Mouse (Mus musculus) kidney, adult 9 months (tissue): ENCODE measurements at regions not wholly inside any gene's neighbourhood (a gene's known extent, or its start where the extent isn't known, plus 50 kb on each side); places are given as distances from the start of the nearest gene placed in this dataset.

Experiments used
- DNase-seq: peaks from one replicate; pipeline ENCODE4 v3.0.0; 2022

DNA sequence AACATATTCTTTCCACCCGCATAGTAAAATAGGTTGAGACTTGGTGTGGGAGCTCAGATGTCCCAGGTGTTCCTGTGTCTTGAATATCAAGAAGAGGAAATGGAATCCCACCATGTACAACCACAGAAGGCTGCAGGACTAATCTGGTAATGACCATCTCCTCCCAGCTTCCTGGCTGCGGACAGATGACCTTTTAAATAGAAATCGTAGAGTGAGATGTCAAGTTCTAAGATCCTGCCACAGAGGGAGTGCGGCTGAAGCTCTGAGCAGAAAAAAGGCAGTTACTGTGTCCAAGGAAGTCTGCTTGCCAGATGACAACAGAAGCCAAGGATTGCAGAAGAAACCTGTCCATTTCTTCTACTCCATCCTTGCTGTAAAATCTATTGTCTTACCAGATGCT, 629.0 kb upstream of the Tmem132c start:
- DNase-seq, result no peak

DNA sequence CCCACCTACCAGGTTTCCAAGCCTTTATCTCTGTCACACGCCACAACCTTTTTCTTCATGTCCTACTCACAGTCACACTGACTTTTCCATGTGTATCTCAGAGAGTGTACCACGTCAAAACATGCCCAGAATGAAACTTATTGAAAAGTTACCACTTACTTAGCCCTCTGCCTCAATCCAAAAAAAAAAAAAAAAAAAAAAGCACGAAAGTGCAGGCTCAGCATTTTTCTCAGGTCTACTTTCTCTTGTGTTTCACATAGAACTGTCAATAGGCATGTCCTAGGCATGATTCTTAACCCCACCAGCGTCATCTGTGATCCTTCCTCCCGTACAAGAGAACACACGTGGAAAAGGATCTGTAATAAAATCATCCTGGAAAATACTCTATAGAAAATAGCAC, 619.1 kb upstream of the Tmem132c start:
- DNase-seq, result no peak

DNA sequence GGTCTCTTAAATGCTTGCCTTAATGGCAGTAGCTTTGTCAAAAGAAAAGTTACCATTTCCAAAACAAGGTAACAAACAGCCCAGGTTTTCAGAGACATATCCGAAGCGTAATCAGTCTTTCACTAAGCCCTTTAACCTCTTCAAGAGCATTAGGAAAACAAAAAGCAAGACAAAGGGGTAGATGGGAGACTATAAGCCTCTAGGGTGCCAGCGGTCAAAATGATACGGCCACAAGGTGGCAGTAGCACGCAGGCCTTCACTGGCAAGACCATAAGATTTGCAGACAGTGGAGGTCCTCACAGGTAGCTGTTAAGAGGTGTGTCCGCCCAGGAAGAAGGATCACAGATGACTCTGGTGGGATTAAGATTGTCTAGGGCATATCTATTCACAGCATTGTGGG, 618.4 kb upstream of the Tmem132c start:
- peak; percentile 27 for DNase-seq

DNA sequence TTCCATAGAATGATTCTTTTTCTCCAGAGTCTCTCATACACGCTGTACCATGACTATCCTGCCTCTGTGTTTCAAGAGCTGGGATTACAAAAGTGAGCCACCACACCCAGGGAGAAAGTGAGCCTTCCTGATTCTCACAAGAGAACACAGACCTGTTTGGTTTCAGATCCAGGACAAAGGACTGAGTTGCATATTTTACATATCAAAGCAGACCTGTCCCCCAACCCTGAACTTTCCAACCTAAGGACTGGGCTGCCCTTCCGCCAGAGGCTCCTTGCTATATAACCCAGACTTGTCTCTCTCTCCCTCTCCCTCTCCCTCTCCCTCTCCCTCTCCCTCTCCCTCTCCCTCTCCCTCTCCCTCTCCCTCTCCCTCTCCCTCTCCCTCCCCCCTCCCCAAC, 611.8 kb upstream of the Tmem132c start:
- DNase-seq, result no peak

DNA sequence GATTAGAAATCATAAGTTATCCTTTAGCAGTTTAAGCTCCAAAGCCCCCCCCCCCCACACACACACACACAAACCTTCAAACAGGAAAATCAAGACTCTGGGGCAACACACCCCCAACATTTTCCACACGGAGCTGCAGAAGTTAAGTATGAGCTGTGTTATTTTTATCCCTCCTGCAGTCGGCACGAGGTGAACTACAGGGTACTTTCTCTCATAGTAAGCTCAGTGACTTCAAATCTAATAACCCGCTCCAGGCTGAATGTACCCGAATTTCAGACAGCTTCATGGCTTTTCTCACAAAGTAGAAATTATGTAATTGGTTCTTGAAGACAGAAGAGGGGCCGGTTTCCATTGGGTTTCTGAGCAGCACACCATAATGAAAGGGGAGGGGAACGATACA, 591.2 kb upstream of the Tmem132c start:
- no peak for DNase-seq

- DNase-seq, result peak; percentile 20
Measured at GRCm38 (mm10) chr5:126651367-126651766, 590.2 kb upstream of the Tmem132c start.

GRCm38 (mm10) chr5:126662648-126663047, 579.0 kb upstream of the Tmem132c start:
- DNase-seq, result no peak

- DNase-seq, result peak; percentile 52
Measured at GRCm38 (mm10) chr5:126671156-126671555, 570.5 kb upstream of the Tmem132c start.

DNA sequence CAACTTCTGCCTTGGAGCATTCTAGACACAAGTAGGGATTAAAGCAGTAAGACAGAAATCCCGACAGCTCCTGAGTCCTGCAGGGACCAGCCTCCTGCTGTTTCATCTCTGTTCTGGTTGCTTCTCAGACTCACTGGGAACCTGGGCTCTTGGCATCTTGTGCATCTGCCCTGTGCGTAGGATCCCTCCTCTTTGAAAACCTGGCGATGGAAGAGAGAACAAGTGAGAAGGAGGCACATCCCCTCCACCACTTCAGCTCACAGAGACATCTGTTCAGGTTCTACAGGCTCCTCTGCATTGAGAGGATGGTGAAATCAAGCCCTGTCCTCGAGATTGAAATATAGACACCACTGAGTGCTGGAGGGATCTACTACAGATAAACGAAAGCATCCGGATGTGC, 561.3 kb upstream of the Tmem132c start:
- no peak for DNase-seq

GRCm38 (mm10) chr5:126699314-126699713, 542.3 kb upstream of the Tmem132c start:
- DNase-seq, result peak; percentile 12

- DNase-seq, result no peak
Measured at GRCm38 (mm10) chr5:126703516-126704282, 537.9 kb upstream of the Tmem132c start.

DNA sequence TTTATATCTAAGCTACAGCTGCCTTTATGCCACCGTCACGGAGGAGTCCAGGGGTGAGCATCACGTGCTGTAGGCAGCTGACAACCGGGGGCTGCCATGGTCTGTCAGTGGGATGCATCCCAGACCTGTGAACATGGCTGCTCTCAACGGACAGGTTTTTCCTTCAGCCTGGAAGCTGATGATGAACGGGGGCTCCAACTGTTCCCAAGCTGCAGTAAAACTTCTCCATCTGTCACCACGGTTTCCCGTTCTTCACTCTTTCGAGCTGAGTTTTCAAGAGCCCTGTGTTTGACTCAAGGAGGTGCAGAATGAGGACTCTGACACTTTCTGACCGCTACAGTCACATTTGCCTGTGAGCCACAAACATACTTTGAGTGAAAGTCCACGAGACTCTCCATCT, 535.7 kb upstream of the Tmem132c start:
- no peak for DNase-seq

- DNase-seq, result no peak
Measured at GRCm38 (mm10) chr5:126706701-126707100, 534.9 kb upstream of the Tmem132c start.

- DNase-seq, result no peak
Measured at GRCm38 (mm10) chr5:126714672-126715071, 526.9 kb upstream of the Tmem132c start.

- no peak for DNase-seq
Measured at GRCm38 (mm10) chr5:126718421-126718820, 523.2 kb upstream of the Tmem132c start.

GRCm38 (mm10) chr5:126721300-126721699, 520.3 kb upstream of the Tmem132c start:
- no peak for DNase-seq

DNA sequence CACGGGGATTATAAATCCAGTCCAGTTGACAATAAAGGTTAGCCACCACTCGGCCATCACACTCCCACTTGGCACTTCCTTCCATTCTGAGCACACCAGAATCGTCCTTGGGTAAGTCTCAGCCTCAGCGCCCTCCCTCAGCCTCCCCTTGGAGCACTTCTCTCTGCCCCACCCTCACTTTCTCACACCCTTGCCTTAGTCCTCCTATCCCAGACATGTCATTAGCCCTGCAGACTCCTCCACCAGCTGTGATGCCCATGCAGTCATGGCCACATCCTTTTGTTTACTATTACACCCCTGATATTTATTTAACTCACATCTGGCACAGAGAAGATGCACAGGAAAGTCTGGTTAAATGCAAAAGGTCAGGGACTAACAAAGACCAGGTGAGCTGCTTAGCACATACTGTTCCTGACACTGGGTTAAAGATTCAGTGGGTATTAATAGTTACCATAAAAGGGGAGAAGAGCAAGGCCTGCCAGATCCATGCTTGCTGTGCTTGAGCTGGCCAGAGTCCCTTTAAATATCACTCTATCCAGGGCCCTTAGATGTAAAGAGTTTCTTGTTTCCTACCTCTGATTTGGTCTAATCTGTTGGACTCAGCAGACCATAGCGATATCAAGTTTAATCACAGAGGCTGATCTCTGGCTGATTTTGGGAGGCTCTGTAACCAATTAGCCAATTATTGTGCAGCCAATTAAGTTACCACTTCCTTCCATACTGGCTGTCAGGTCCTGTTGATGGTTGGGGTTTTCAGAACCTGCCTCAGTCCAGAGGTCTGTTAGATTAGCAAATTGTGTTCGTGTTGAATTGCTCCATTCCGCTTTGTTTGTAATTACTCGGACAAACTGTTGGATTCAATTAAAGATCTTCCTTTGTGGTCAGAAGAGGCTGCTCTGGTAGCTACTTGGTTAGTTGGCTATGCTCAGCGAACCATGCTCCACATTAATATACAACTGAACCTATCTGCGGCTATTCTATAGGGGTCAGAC, 518.0 kb upstream of the Tmem132c start:
- DNase-seq, result no peak

DNA sequence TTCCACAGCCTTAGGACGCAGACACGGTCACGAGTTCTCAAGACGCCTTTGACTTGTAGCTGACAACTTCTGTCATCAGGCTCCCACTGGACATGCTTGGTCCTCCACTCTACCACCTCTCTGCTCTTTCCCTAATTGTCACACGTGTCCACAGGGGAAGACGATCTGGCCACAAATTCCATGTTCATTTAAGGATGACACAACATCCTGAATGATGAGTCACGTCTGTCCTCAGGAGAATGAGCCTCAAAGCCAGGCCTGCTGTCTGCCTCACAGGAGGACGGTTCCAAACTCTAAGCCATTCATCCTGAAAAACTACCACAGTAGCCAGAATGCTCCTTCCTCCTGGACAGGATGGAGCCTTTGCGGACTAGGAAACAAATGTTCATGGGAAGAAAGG, 517.3 kb upstream of the Tmem132c start:
- DNase-seq, result no peak

GRCm38 (mm10) chr5:126733470-126733869, 508.1 kb upstream of the Tmem132c start:
- DNase-seq, result peak; percentile 33

GRCm38 (mm10) chr5:126735733-126736132, 505.9 kb upstream of the Tmem132c start:
- DNase-seq, result no peak

- DNase-seq, result no peak
Measured at GRCm38 (mm10) chr5:126737681-126738080, 503.9 kb upstream of the Tmem132c start.

- DNase-seq, result no peak
Measured at GRCm38 (mm10) chr5:126740861-126741410, 500.7 kb upstream of the Tmem132c start.

GRCm38 (mm10) chr5:126755107-126755506, 486.5 kb upstream of the Tmem132c start:
- no peak for DNase-seq
